Mouse (Mus musculus) forebrain, embryonic 10.5 days (tissue): Measurements from ENCODE around the gene Cyp46a1. TPM values are rescaled to one million over a fixed set of nuclear protein-coding genes. Genes with fewer than 3 reads are reported as not detected.

Experiments
- DNase-seq: peaks from one replicate; pipeline ENCODE4 v3.0.0-alpha.2; 2017; ENCODE audit warnings: low spot score; ENCODE audit errors: extremely low spot score
- H3K27ac ChIP-seq: fragments of 300-500 bp; sonication (generic); 2 replicates; pipeline ENCODE4 v1.5.1; 2016; ENCODE audit warnings: mild to moderate bottlenecking
- H3K27me3 ChIP-seq: fragments of 300-500 bp; sonication (generic); 2 replicates; pipeline ENCODE4 v1.6.1; 2016; ENCODE audit warnings: mild to moderate bottlenecking; ENCODE audit not compliant: poor library complexity, severe bottlenecking
- H3K36me3 ChIP-seq: fragments of 300-500 bp; sonication (generic); replicated peaks from 2 replicates; pipeline ENCODE4 v1.6.1; 2016; ENCODE audit warnings: mild to moderate bottlenecking, moderate library complexity
- H3K4me1 ChIP-seq: fragments of 300-500 bp; sonication (generic); 2 replicates; pipeline ENCODE4 v1.6.1; 2016
- H3K4me3 ChIP-seq: fragments of 300-500 bp; sonication (generic); 2 replicates; pipeline ENCODE4 v1.5.1; 2016; ENCODE audit warnings: mild to moderate bottlenecking, moderate library complexity
- H3K9me3 ChIP-seq: fragments of 300-500 bp; sonication (generic); 2 replicates; pipeline ENCODE4 v1.6.1; 2016; ENCODE audit warnings: mild to moderate bottlenecking, moderate library complexity
- WGBS: fragments of 180-500 bp; shearing (Covaris S2); methylation state at CpG from one replicate; pipeline ENCODE4 v1.1.7; 2016; 5-methylcytosine and 5-hydroxymethylcytosine counted together
- polyA plus RNA-seq: library from polyadenylated mRNA; unstranded; fragments of >200 nt; fragmentation: Nextera tagmentation; extraction: Ambion mirVana; gene quantifications from 2 replicates; pipeline ENCODE4 v1.2.1, GENCODE M21; 2016

Gene Cyp46a1
- polyA plus RNA-seq, 1 experiment from 2014 or later, result 19.4 TPM

DNA sequence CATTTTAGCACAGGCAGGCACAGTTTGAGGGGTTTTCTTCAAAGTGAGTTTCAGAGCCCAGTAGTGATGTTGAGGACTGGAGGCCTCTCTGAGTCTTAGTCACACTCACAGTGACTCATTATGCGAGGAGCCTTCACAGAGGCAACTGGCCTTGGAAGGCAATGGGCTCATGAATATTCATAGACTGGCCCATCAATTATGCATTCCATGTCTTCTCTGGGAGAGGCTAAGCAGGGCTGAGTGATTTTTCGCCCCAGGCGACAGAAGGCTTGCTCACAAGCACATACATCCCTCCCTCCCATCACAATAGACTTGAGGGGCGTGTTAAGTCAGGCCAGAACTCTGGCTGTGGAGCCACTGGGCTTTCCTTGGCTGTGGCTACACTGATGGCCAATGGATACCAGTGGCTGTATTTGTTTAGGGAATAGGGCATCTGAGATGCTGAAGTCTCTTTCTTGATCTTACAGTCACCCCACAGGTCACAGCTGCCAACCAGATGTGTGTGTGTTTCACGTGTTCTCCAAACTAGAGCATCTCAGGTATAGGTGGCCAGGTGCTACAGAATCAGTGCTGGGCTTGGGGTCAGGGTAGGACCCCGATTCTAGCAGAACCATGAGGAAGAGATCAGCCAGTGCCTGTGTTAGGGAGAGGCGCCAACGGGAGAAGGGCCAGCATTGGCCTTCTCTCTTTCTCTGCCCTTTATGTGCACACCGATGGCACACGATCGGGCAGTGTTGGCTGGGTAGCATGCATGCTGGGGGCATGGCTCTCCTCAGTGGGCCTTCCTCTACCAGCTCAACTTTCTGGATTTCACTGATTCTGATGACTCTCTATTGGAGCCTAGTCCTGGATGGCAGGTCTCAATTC lies 62.1 kb downstream of the Cyp46a1 start:
- Histone ChIP-seq H3K4me3 (peak overlapping the region; percentile 3; the same call in 1 of the 2 replicates), H3K9me3 (no peaks in the 10 kb centered on the region), H3K27ac (peak overlapping the region; percentile 90), H3K36me3 (no peaks in the 10 kb centered on the region), H3K27me3 (no peaks in the 10 kb centered on the region), H3K4me1 (peaks cover 65% of the 10 kb centered on the region)
- peak; percentile 80 for DNase-seq
- WGBS, result 68% methylated on average over 11 of the region's 11 CpGs

DNA sequence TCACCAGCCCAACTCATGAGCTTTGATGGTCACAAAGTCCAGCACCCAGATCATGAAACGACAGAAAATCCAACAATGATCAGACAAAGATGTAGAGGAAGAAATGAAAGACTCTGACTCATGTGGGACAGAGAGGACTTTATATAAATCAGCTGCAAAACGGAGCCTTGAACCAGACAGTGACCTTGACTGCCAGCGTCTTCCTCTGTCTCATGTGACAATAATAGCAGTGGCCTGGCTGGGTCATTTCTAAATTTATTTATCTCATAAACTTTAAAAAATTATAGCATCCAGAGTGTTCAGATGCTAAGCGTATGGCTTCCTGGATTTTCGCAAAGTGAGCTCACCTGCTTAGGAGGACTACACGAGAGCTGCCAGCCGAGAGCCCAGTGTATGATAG lies 64.5 kb downstream of the Cyp46a1 start:
- Histone ChIP-seq H3K4me1 (peaks cover 47% of the 10 kb centered on the region), H3K27me3 (no peaks in the 10 kb centered on the region), H3K36me3 (no peaks in the 10 kb centered on the region), H3K9me3 (no peaks in the 10 kb centered on the region), H3K4me3 (no peak overlapping the region), H3K27ac (no peak overlapping the region)
- DNase-seq, result no peak
- WGBS, result 92% methylated on average over 7 of the region's 7 CpGs

DNA sequence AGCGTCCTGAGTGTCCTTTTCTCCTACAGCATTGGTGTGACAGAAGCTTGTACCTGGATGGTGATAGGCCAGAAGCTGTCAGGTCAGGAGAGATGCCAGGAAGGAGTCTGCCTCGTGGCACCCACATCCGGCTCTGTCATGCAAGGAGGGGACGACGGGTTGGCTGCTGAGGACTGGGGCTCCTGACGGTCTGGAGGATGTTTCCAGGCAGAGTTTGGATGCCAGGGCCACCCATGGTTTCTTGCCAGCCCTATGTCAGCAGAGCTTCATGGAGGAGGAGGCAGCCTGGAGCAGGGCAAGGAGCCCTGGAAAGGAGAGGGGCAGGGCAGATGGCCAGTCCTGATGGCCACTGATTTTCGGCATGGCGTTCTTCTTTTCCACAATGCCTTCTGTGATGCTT lies 65.0 kb downstream of the Cyp46a1 start:
- Histone ChIP-seq H3K4me1 (peaks cover 42% of the 10 kb centered on the region), H3K27ac (peak overlapping the region; percentile 8), H3K9me3 (no peaks in the 10 kb centered on the region), H3K27me3 (no peaks in the 10 kb centered on the region), H3K36me3 (no peaks in the 10 kb centered on the region), H3K4me3 (no peak overlapping the region)
- WGBS, result 91% methylated on average over 8 of the region's 8 CpGs
- DNase-seq, result no peak

DNA sequence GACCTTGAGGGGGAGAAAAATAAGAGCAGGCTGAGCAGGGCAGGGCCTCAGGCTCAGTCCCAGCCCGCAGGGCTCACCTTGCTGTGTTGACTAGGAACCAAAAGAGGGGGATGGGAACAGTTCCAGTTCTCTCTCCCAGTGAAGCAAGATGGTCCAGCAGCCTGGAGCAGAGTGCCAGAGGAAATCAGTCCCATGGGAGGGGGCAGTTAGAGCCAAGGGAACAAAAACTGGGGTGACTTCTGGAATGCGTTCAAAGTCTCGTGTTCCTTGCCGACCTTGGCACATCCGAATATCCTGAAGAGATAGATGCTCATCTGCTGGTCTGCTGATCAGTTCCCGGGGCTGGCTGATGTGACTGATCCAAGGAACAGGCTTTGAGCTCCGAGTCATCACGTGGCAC lies 66.8 kb downstream of the Cyp46a1 start:
- H3K36me3 ChIP-seq, result no peaks in the 10 kb centered on the region
- H3K4me1 ChIP-seq, result peaks cover 31% of the 10 kb centered on the region
- DNase-seq, result no peak
- H3K4me3 ChIP-seq, result no peak overlapping the region
- 81% methylated on average over 8 of the region's 8 CpGs for WGBS
- H3K27ac ChIP-seq, result 0 out of 2 replicates have a peak overlapping the region, but pooled peaks have one; percentile 32
- no peaks in the 10 kb centered on the region; the same call in 1 of the 2 replicates for H3K27me3 ChIP-seq
- no peaks in the 10 kb centered on the region for H3K9me3 ChIP-seq

DNA sequence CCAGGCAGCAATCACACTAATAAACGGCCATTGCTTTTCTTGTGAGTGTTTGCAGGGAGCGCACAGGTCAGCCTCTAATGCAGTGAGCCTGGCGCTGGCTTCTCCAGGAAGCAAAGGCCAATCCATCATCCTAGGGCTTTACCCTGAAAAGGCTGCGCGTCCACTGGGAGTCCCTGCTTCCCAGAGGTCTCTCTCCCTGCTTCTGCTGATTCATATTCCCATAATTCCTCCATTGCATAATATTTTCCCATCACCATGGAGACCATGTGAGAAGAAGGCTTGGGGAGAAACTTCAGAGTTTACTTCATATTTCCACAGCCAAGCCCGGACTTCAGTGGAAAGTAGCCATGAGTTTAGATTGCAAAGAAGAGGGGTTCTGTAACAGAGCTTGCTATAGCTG lies 69.8 kb downstream of the Cyp46a1 start:
- DNase-seq, result no peak
- WGBS, result 89% methylated on average over 6 of the region's 6 CpGs
- H3K27me3 ChIP-seq, result no peaks in the 10 kb centered on the region; the same call in 1 of the 2 replicates
- H3K36me3 ChIP-seq, result no peaks in the 10 kb centered on the region
- H3K27ac ChIP-seq, result no peak overlapping the region
- H3K9me3 ChIP-seq, result no peaks in the 10 kb centered on the region
- peaks cover 25% of the 10 kb centered on the region for H3K4me1 ChIP-seq
- H3K4me3 ChIP-seq, result no peak overlapping the region

DNA sequence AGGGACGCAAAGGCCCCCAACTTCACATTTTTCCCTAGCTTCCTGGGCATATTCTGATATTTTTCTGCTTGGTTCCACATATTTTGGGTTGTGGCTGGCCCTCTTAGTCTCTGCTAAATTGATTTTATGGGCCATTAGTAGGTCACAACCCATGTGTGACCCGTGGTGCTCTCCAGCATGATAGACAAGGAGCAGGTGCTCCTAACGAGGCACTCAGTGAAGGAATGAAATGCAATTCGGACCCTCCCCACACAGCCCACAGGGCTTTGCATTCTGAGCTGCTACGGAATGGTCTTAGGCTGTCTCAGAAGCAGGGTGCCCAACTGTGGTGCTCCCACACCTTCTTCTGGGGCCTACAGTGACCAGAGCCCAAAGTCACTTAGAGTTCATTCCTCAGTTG lies 74.9 kb downstream of the Cyp46a1 start:
- DNase-seq, result no peak
- H3K4me1 ChIP-seq, result peaks cover 47% of the 10 kb centered on the region
- WGBS, result 59% methylated on average over 5 of the region's 5 CpGs
- no peaks in the 10 kb centered on the region for H3K36me3 ChIP-seq
- H3K27ac ChIP-seq, result peak overlapping the region; percentile 11; the same call in 1 of the 2 replicates
- no peaks in the 10 kb centered on the region for H3K9me3 ChIP-seq
- H3K4me3 ChIP-seq, result no peak overlapping the region
- peaks cover 5% of the 10 kb centered on the region; the same call in 1 of the 2 replicates for H3K27me3 ChIP-seq

DNA sequence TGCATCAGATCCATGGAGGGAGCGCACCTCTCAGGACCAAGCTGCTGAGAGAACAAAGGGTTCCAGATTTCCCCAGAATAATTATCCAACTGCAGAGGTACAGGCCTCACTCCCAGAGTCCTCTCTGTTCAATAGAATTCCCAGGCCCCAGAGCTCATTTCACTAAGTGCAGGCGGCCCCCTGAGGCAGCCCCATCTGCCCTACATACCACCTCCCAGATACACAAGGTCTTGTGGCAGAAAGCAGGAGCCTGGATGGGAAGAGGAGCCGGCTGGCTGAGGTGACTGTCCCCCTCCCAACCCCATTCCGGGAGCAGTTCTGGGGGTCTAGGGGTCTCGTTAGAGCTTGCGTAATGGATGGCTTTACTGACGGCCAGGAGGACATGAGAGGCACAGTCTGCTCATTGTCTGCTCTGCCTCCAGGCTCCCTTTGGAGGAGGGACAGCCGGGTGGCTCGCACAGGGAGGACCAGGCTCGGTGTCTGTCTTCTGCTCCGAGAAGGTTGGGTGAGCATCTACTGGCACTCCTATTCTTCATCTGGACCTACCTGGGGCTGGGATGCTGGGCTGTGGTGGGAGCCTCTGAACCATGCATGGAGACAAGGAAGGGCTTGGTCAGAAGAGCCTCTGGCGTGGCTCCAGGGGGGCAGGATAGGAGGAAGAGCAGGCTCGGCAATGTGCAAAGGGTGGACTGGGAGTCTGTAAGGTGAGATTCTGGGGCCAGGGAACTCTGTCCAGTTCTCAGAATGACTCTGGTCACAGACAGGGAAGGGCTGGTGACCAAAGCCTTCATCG lies 76.4 kb downstream of the Cyp46a1 start:
- no peak for DNase-seq
- whole genome bisulfite sequencing, result 69% methylated on average over 14 of the region's 14 CpGs
- H3K27ac ChIP-seq, result peak overlapping the region; percentile 71

More for the DNA sequence above, 76.4 kb downstream of the Cyp46a1 start:
- Histone ChIP-seq H3K9me3 (no peaks in the 10 kb centered on the region), H3K36me3 (no peaks in the 10 kb centered on the region), H3K27me3 (peaks cover 5% of the 10 kb centered on the region; the same call in 1 of the 2 replicates), H3K4me1 (peaks cover 43% of the 10 kb centered on the region), H3K4me3 (no peak overlapping the region)

Other genes with a start within 250 kb of the Cyp46a1 start
- gene Setd3, start 155.1 kb upstream of the Cyp46a1 start, polyA plus RNA-seq, result 75.2 and 76.3 TPM in 2 replicates
- 3.2 and 3.9 TPM in 2 replicates for gene Ccnk, start 154.8 kb upstream of the Cyp46a1 start, polyA plus RNA-seq
- 13.5 and 14.6 TPM in 2 replicates for gene Ccdc85c, start 59.0 kb upstream of the Cyp46a1 start, polyA plus RNA-seq
- gene Hhipl1, start 28.1 kb upstream of the Cyp46a1 start, polyA plus RNA-seq, result 2.8 and 3.4 TPM in 2 replicates
- gene Eml1, start 36.6 kb downstream of the Cyp46a1 start, polyA plus RNA-seq, result 95.1 and 102 TPM in 2 replicates
- gene Evl, start 220.3 kb downstream of the Cyp46a1 start, polyA plus RNA-seq, result 50.0 and 55.2 TPM in 2 replicates